Mouse (Mus musculus) bone marrow, adult 2 months (tissue): Measurements from ENCODE around the gene Ubqln1.

Source experiments
- CTCF ChIP-seq: fragments of 200-500 bp; IDR thresholded peaks from 2 replicates; pipeline ENCODE4 v1.5.1; 2011; ENCODE audit warnings: low read length, control low read depth; ENCODE audit not compliant: control insufficient read depth, insufficient read depth
- POLR2A ChIP-seq: fragments of 200-500 bp; IDR thresholded peaks from 2 replicates; pipeline ENCODE4 v1.6.1; 2011; ENCODE audit warnings: low read depth, mild to moderate bottlenecking, control low read depth, low read length, borderline replicate concordance; ENCODE audit not compliant: control insufficient read depth

- no peak for TF ChIP-seq CTCF
- TF ChIP-seq POLR2A, result no peak
These were observed 5.0 kb downstream of the Ubqln1 start for GRCm38 (mm10) chr13:58210441-58210840.
